Mouse (Mus musculus) megakaryocyte-erythroid progenitor cell, adult 5-6 weeks (primary cell): ENCODE measurements around the gene Trim9. TPM values are rescaled to one million over a fixed set of nuclear protein-coding genes. Genes with fewer than 3 reads are reported as not detected.

Experiments used
- ATAC-seq: replicated peaks from 2 replicates; pipeline ENCODE4 v1.8.0; 2016; ENCODE audit warnings: mild to moderate bottlenecking, inconsistent platforms; ENCODE audit not compliant: severe bottlenecking, poor library complexity, low FRiP score, low TSS enrichment
- total RNA-seq, 2 experiments: library from RNA; stranded (forward) in 1 of 2; stranded (reverse) in 1 of 2; fragments of 200-1000, 215-1000 nt in 1 of 2; fragments of >200 nt in 1 of 2; fragmentation: Nextera tagmentation in 1 of 2; gene quantifications; 2 replicates each; pipeline ENCODE4 v1.2.3; 2014 to 2017

The Trim9 gene
- not detected in 2 replicates for total RNA-seq (2014; fragmentation: Nextera tagmentation)
- not detected in 2 replicates for total RNA-seq (2017)

DNA sequence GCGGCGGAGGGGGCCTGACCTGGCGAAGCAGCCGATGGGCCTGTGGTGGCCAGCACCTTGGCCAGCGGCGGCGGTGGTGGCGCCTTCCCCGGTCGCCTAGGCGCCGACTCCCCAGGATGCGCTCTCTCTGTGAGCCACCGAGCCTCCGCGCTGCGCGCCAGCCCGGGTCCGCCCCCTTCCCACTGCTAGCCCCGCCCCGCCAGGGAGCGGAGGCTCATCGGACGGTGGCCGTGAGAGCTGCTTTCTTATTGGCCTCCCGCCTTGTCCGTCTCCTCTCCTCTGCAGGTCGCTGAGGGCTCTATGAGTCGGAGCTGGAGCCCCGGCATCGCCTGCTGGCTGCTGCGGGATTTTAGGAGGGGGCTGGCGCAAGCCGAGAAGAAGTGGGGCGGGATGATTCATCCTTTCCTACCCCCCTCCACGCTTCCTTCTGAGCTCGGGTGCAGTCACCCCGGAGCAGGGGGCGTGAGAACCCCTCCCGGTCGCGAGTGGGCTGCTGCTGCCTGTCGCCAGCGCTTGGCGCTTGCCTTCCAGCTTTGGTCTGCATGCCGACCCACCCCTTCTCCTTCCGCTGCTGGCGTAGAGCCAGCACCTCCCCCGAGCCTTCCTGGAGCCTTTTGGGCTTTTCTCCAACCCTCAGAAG is at the start of gene Trim9:
Gene Trim9 (minus strand): TSS at position 413 of the 640 bp plus-strand sequence.
- peak; percentile 98 for ATAC-seq

DNA sequence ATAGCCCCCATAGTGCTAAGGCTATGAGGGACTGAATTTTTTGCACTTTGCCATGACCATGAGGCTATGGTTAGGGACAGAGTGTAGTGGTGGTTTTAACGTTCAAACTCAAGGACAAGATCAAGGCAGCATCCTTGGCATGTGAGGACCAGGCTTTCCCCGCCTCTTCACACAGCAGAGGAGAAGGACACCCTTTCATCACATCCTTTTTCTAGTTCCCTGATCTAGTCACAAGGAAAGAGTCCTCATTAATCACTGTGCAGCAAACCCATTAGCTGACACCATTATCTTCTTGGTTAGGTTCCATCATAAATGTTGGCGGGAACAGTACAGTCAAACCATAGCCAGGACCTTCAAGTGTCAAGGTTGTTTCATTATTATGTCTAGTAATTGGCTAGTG is 47.6 kb upstream of the Trim9 start:
- no peak for ATAC-seq

GRCm38 (mm10) chr12:70391236-70391635 is 43.8 kb upstream of the Trim9 start:
- no peak for ATAC-seq

DNA sequence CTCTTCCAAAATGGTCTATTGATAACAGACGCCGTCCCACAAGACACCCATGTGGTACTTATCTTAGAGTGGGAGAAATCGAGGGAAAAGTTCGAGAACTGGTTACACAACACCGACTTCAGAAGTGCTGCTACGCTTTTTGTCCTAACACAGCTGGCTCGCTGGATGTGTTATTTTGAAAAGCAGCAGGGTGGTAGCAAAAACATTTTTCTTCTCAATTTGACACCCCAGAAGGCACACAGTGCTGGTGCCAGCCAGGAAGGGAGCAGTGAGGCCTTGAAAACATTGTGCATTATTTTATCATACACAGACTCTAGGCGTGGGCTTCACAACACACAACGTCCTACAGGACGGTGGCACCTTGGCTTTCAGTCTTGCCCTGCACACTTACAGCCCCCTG is 27.6 kb upstream of the Trim9 start:
- ATAC-seq = no peak

- ATAC-seq = no peak
Measured at GRCm38 (mm10) chr12:70372874-70373273, 25.5 kb upstream of the Trim9 start.

- ATAC-seq = no peak
Measured at GRCm38 (mm10) chr12:70369348-70369747, 21.9 kb upstream of the Trim9 start.

DNA sequence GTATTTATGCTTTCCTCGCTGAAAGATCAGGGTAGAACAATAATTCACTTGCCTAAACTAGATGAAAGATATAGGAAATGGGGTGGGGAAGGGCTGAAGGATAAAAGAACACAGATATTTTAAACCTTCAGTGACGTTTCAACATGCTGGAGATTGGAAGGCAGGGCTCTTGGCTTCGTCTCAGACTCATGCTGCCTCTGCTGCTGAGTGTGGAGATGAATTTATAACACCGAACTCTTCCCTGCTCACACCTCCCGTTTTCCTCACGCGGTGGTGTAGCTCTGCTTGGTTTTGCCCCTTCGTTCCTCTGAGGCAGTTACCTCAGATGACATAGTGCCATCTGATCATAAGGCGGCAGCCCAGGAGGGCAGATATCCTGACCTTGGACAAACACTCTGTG is 21.4 kb upstream of the Trim9 start:
- no peak for ATAC-seq

GRCm38 (mm10) chr12:70367326-70368248 is 20.2 kb upstream of the Trim9 start:
- no peak for ATAC-seq

DNA sequence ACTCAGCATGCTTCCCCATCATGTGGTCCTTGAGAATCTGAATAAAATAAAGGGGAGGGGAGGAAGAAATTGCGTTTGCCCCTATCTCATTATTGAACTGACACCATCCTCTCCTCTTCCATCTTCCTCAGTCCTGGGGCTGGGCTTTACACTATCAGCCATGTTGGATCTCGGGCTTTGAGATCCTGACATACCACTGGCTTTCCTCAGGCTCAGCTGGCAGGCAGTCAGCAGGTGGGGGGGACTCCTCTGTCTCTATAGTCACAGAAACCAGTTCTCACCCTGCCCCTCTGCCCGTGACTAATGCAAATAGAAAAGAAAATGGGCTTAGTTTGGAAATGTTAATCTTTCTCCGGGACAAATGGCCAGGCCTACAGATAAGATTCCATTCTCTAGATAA is 15.6 kb upstream of the Trim9 start:
- ATAC-seq = no peak

- peak; percentile 86; the same call in 1 of the 2 replicates for ATAC-seq
Measured at GRCm38 (mm10) chr12:70360276-70360675, 12.9 kb upstream of the Trim9 start.

- ATAC-seq = no peak
Measured at GRCm38 (mm10) chr12:70359443-70359842, 12.0 kb upstream of the Trim9 start.

DNA sequence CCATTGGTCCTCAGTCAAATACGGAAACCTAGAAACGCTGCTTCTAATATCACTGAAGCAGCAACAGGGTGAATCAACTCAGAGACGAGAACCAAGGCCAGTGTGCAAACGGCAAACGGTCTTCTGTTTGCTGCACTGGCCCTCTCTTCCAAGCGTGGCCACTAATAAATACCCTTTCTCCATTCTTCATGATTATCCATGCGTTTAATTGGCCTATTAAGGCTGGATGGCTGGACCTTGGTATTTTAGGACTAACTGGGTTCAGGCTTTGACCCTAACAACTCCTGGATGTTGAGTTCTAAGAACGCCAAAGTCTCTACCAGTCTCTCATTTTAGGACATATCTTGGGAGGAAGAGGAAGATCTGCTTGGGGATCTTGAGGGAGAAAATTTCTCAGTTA is 7.5 kb upstream of the Trim9 start:
- ATAC-seq = no peak

- ATAC-seq = no peak
Measured at GRCm38 (mm10) chr12:70350490-70350889, 3.1 kb upstream of the Trim9 start.

DNA sequence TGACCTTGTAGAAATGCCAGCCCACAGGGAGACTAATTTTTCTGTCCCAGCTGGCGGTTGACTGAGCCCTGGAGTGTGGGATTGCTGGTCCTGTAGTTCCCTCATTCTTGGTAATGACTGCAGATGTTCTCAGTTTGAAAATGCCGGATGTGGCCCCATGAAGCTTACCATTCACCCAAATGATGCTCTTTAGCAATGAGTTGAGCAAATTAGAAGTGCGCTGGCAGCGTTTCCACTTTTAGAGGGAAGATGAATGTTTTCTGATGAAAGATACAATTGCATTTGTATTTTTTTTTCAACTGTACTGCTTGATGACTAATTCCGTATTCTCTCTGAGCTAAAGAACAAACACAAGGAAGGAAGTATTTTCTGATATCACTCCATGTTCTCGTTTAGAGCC is 2.4 kb upstream of the Trim9 start:
- no peak for ATAC-seq

DNA sequence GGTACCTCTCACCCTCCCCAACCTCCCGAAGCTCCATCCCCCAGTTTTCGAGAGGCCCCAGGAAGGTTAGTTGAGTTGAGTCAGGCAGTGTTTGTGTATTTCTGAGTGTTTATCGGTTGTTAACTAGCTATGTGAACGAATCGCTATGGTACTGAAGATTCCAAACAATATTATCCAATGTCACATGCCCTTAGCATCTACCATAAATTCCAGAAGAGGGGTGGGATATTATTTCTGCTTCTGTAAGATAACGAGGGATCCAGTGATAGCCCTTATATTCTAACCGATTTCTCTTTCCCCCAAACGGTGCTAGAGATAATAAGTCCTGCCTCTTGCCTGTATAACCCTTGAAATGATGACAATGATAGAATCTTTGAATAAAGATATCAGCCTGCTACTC is 612 bp upstream of the Trim9 start:
- no peak for ATAC-seq

- 0 out of 2 replicates have a peak, but pooled peaks have one; percentile 28 for ATAC-seq
Measured at GRCm38 (mm10) chr12:70346139-70347026, 1.0 kb downstream of the Trim9 start.

GRCm38 (mm10) chr12:70345531-70346138 is 1.8 kb downstream of the Trim9 start:
- ATAC-seq = no peak

DNA sequence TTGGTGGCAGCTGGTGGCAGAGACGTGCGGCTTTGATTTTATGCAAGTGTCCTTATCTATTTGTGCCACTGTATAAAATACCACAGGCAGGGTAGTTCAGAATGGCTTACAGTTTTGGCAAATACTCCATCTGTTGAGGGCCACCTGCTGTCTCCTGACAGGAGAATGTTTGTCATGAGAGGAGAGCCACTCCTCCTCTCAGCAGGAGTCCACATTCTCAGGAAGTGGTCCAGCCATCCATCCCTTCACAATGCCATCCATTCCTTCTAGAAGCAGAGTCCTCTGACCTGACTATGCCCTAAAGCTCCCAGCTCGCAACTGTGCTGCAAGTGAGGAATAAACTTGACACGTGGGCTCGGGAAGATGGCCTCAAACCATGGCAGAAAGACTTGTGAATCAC is 12.2 kb downstream of the Trim9 start:
- no peak for ATAC-seq

DNA sequence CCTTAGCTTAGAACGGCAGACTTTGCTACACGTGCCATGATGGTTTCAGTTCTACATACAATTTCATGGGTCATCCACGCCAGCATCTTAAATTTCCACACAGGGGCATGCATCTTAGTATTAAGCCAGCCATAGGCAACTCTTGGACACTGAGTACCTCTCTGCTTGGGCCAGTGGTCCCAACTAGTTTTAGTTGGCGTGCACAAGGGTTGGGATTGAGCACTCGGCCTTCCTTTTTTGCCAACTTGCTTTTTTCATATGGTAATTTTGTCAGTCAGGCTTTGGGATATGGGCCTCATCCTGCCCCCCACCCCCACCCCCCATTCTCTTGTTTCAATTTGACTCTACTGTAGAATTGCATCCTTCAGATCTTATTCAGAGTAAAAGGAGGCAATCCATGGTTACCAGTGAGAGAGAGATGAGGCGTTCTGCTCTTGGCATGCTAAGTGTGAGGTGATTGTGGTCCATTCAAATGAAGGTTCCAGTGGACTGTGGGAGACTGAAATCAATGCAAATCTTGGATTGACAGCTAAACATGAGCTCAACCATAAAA is 14.1 kb downstream of the Trim9 start:
- no peak for ATAC-seq
